Mouse (Mus musculus): Measurements from ENCODE around the gene Znhit2. TPM values are rescaled to one million over a fixed set of nuclear protein-coding genes. Genes with fewer than 3 reads are reported as not detected.

Znhit2 gene
- total RNA-seq (2023) = 10 to 100 TPM; 11.5 to 17.8 TPM

DNA sequence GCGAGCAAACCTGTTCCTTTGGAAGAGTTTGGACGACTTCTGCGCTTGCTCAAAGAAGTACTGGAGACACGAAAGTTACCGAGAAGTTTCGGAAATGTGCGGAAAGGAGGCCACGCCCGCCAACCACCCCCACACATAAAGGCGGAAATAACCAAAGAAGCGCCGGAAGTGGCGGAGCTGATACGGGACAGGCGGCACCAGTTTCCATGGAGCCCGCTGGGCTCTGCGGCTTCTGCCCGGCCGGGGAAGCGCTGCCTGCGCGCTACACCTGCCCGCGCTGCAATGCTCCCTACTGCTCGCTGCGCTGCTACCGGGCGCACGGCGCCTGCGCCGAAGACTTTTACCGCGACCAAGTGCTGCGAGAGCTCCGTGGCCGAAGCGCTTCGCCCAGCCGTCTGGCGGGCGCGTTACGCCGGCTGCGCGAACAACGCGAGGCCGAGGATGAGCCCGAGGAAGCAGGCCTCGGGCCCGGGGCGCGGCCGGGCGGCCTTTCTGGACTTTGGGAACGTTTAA, at the start of gene Znhit2:
Gene Znhit2 (plus strand): TSS at position 172 of the 513 bp plus-strand sequence.

DNA sequence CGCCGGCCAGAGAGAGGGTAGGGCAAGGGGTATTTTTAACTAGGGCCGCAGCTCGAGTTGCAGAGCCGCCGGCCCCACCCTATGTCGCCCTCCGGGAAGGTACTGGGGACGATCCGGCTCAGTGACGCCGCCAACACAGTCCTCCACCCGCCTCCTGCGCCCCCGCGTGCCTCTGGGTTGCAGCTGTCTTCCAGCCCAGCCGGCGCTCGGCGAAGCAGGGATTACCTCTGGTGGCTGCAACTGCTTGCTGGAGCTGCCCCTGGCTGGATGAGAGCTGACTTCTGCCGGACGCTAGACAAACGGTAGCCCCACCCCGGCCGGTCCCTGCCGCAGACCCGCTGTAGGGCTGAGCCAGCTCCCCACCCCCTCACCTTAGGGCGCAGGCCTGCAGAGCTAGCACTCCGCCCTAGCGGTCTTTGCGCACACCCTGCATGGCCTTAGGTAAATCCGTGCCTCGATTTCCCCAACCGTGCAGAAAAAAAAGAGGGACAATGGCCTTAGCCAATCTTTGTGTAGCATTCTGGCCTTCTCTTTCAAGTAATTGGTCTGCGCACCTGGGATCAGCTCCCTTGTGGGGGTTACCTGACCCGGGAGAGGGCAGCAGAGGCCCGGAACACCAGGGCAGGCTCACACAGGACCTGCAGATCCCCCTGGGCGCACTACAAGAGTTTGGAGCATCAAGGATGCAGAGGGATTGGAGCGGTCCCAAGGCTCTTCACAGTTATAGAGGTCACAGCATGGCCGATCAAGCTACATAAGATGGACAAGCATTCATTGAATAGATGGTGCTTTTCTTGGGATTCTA, 45.3 kb upstream of the Znhit2 start, which contains the start of gene Capn1:
Gene Capn1 (minus strand): TSS at position 387 of the 805 bp plus-strand sequence.

DNA sequence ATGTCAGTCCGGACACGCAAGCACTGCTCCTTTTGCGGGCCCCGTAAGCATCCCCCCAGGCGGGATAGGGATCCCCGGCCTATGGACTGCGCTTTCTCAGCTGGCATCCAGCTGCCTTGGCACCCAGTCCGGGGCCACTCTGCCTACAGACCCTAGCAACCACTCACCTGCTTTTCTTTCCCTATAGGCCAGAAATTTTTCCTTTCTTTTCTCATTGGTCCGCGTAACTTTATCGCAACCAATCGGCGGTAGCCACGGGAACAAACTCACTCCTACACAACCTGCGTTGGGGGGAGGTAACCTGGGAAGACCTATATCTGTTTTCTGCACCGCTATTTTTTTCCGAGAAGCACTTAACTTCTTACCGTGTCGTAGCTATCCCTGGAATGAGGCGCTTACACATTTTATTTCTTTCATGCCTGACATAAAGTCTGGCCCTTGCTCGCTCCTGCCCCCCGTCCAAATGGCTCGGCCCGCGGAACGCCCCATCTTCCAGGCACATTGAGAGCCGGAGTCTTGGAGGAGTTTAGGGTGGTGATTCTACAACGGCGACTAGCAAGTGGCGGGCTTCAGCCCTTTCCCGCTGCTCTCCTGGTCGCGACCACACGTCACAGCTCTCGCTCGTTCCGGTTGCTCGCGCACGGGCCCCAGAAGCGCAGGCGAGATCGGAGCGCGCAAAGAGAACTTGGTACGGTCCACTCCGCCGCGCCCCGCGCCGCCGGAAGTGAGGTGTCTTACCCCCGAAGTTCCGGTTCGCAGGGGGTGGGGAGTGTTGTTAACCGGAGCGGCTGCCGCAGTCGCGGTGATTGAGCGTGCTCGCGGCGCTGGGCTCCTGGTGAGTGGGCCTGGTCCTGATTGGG, 14.5 kb upstream of the Znhit2 start, which contains the start of gene Syvn1:
Gene Syvn1 (plus strand): TSS at position 283 of the 860 bp plus-strand sequence.

DNA sequence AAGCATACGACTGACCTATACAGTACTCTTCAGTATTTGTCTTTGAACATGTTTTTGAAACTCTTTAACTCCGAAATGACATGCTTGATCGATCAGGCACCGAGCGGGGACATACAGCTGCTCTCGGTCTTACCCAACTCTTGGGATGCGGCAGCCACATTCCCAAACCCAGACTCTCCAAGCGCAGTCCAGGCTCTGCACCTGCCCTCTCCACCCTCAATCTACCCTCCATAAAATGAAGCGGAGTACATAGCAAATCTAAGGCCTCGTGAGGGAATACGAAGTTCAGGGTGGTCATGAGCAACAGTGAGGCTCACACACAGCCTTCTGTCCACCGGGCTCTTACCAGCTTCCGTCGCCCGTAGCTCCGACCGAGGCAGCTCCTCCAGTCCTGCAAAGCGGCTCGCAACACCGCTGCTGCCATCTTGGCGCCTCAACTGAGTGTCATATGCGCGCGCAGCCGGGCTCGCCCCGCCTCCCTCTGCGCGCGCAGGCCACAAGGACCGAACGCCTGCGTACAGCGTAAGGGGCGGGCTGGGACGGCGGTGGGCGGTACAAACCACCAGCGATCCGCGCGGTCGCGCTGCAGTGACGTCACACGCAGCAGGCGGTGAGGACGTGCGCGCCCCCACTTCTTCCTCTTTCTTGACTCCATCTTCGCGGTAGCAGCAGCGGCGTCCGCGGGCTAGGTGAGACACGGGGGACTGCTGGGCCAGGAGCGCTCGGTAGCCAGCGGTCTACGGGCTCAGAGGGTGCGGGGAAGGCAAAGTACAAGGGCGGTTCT, 3.5 kb upstream of the Znhit2 start, which contains the start of the genes Mrpl49 and Fau:
Gene Mrpl49 (minus strand): TSS at position 473 of the 784 bp plus-strand sequence.
Gene Fau (plus strand): TSS at position 532 of the 784 bp plus-strand sequence.

DNA sequence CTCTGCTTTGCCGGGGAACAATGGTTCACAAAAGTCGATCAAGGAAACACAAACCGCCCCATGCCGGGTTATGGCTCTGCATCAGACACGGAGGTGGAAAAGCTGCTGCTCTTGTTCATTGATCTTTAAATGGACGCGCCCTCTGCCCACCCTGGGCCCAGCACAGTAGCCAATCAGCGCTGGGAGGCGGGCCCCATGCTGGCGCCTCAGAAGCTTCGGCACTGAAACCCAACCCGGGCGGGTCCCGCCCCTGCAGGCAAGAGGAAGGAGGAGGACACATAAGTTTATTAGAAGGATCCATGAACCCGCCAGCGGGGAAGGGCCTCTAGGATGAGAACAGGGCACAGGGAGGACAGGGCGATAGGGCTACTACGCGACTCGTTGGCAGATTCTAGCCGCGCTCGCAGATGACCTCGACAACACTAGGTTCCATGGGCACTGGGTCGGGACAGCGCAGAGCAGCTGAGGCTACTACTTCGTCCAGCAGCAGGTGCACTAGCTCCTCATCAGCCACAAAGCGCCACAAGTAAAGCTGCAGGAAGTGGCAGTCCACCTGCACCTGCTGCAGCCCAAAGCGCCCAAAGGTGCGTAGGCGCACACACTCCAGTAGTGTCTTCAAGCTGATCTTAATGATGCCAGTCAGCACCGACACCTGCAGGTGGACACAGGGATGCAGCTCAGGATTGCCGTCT, 6.9 kb downstream of the Znhit2 start, which contains the start of gene Tm7sf2:
Gene Tm7sf2 (minus strand): TSS at position 650 of the 692 bp plus-strand sequence.

DNA sequence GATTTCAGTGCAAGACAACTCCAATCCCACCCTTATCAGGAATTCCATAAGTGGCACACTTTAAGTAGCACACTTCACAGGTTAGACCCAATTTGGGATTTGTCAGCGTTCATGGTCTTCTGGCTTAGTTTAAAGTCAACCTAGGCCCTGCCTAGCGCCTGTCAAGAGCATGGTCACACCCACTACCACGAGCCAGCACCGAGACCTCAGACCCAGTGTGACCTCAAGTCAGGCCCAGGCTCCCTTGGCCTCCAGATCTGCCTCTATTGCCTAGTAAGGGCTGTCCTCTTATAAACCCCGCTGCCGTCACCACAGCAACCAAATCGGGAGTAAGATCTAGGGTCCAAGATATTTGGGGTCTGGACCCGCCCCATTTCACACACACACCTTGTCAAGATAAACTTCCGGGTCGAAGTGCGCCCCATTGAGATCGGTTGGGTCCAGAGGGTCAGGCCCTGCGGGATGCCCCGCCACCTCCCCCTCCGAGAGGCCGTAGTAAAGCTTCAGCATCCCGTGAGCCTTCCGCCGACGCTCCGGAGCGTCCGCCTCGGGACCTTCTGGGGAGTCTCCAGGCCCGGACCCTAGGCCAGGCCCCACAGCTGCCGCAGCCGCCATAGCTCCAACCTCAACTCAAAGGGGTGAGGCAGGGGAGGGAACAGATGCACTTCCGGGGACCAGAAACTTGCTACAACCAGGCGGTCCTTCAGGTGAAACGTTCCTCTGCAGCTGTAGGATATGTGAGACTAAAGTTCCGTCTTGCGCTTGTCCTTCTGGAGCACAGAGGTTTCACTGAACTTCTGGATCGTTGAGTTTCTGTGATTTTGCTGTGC, 15.8 kb downstream of the Znhit2 start, which contains the start of gene Vps51:
Gene Vps51 (minus strand): TSS at position 668 of the 830 bp plus-strand sequence.

DNA sequence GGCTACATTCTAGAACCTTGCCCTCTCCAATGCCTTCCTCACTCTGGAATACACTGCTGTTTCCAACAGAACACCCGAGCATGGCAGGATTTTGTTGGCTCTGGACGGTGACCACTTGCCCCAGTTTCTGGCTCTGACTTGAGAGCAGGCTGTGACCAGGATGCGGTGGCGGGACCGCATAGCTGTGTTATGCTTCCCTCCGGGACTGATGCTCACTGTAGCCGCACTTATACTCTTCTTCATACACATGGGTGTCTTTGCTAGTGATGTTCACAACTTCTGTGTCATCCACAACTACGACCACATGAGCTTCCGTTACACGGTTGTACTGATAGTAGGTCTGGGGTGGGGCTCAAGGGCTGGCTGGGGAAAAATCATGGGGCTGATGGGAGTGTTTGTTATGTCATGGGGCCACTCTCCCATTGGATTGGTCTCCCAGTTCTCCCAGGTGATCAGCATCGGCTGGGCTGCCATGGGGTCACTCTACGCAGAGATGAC, 19.0 kb downstream of the Znhit2 start, which contains the start of gene Tmem262:
Gene Tmem262 (plus strand): TSS at position 51 of the 498 bp plus-strand sequence.

DNA sequence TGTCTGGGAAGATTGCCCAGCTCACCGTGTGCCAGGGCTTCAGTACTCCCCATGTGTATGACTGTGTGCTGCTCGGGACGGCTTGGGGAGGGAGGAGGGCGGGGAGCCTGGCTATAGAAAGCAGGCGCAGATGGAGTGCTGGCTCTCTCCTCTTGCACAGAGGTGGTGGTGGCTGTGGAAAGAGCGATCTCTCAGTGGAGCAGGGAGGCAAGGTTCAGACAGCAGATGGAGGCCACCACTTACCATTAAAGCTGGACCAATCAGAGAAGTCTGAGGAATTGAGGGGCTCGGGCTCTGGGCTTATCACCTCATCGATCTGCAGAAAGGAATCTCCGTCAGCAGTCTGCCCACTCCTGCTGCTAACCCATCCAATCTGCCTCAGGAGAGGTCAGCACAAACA, 21.2 kb downstream of the Znhit2 start, which contains the start of gene Gm28374:
Gene Gm28374 (minus strand): TSS at position 101 of the 400 bp plus-strand sequence.

DNA sequence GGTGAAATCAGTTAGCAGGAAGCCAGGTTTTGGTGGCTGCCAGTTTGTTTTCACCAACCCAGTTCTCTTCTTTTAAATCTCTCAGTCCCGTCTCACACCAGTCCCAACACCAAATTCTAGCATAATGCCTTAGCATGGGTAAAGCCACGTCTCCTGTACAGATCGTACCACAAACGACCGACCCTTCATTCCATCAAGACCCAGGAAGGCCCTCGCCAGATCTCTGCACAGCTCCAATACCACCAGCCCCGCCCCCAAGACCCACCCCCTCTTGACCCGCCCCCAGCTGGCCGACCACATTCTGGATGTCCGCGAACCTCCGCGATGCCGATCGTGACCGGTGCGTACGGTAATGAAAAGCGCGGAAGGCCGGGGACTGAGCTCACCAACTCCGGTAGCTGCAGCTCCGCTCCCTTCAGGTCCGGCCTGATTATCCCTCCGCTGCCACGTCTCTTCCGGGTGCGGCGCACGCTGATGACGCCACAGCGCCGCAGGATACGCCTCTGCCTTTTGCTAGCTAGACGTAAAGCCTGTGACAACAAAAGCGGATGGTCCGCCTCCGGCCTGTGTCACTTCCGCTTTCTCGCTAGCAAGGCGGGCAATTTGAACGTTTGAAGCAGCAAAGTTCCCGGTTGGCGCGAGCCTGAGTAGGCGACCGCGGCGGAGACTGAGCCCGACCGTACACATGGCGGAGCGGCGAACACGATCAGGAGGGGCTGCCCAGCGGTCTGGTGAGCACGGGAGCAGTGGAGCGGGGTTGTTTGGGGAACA, 23.7 kb downstream of the Znhit2 start, which contains the start of the genes Zfpl1 and Cdca5:
Gene Zfpl1 (minus strand): TSS at position 479 of the 771 bp plus-strand sequence.
Gene Cdca5 (plus strand): TSS at position 506 of the 771 bp plus-strand sequence.

DNA sequence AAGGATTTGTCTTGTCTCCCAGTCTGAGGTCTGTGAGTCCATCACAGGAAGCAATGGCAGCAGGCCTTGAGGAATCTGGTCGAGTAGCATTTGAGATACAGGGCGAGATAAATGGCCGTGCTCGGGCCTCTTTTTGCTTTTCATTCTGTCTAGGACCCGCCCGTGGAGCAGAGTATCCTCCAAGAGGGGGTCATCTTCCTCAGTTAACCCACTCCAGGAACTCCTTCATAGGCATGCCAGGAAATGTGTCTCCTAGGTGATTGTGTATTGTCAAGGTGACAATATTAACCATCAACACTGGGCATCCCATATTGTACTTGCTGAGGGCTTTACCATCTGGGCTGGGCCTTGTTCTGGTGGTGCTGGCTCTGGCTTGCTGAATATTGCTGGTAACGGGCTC, 33.1 kb downstream of the Znhit2 start, which contains the start of gene AC131692.1:
Gene AC131692.1 (plus strand): TSS at position 301 of the 400 bp plus-strand sequence.

DNA sequence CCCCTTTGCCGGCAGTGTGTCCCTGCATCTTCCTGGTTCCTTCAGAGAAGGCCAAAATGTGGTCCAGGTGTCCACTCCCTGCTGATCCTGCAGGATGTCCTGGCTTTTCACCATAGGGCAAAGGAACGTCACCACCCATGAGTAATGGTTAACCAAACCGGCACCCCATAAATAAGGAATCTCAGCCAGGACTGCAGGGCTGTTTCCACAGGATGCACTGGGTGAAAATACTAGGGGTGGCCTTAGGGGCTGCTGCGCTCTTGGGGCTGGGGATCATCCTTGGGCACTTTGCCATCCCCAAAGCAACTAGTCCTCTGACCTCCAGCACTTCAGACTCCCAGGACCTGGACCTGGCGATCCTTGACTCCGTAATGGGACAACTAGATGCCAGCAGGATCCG, 44.6 kb downstream of the Znhit2 start, which contains the start of gene Naaladl1:
Gene Naaladl1 (plus strand): TSS at position 197 of the 400 bp plus-strand sequence.

Other genes with a start within 250 kb of the Znhit2 start
- gene Frmd8, start 185.9 kb upstream of the Znhit2 start, total RNA-seq (2023) = 10 to 100 TPM; 39.6 to 41.7 TPM
- gene Slc25a45, start 183.4 kb upstream of the Znhit2 start, total RNA-seq (2023) = 10 to 100 TPM; 21.2 to 26.6 TPM
- gene Tigd3, start 167.0 kb upstream of the Znhit2 start, total RNA-seq (2023) = 1 to 10 TPM; 3.4 to 4.2 TPM
- 100 to 1,000 TPM; 171 to 191 TPM for gene Dpf2, start 148.2 kb upstream of the Znhit2 start, total RNA-seq (2023)
- not detected for gene Cdc42ep2, start 136.4 kb upstream of the Znhit2 start, total RNA-seq (2023)
- 10 to 100 TPM; 77.0 to 78.2 TPM for gene Pola2, start 97.0 kb upstream of the Znhit2 start, total RNA-seq (2023)
- not detected for gene Slc22a20, start 75.0 kb upstream of the Znhit2 start, total RNA-seq (2023)
- gene Capn1, start 45.3 kb upstream of the Znhit2 start, total RNA-seq (2023) = 100 to 1,000 TPM in 1 of 2 experiments, 10 to 100 TPM in 1; 97.9 to 103 TPM
- 100 to 1,000 TPM; 205 to 221 TPM for gene Syvn1, start 14.6 kb upstream of the Znhit2 start, total RNA-seq (2023)
- gene Mrpl49, start 3.4 kb upstream of the Znhit2 start, total RNA-seq (2023) = 10 to 100 TPM; 24.4 to 30.4 TPM
- gene Fau, start 3.3 kb upstream of the Znhit2 start, total RNA-seq (2023) = 1,000 to 10,000 TPM; 3,281 to 3,326 TPM
- 10 to 100 TPM; 11.2 to 16.4 TPM for gene Tm7sf2, start 7.2 kb downstream of the Znhit2 start, total RNA-seq (2023)
- 100 to 1,000 TPM in 1 of 2 experiments, 10 to 100 TPM in 1; 83.4 to 105 TPM for gene Vps51, start 16.0 kb downstream of the Znhit2 start, total RNA-seq (2023)
- gene Tmem262, start 18.8 kb downstream of the Znhit2 start, total RNA-seq (2023) = not detected
- not detected for gene Gm28374, start 21.1 kb downstream of the Znhit2 start, total RNA-seq (2023)
- 10 to 100 TPM; 51.4 to 65.8 TPM for gene Zfpl1, start 23.8 kb downstream of the Znhit2 start, total RNA-seq (2023)
- 1 to 10 TPM; 1.6 TPM for gene Cdca5, start 23.8 kb downstream of the Znhit2 start, total RNA-seq (2023)
- not detected for gene AC131692.1, start 33.2 kb downstream of the Znhit2 start, total RNA-seq (2023)
- gene Naaladl1, start 44.6 kb downstream of the Znhit2 start, total RNA-seq (2023) = not detected
- 1 to 10 TPM; 8.8 to 10.0 TPM for gene Sac3d1, start 57.5 kb downstream of the Znhit2 start, total RNA-seq (2023)
- 10 to 100 TPM; 41.1 to 46.7 TPM for gene Snx15, start 67.1 kb downstream of the Znhit2 start, total RNA-seq (2023)
- not detected for gene Batf2, start 79.8 kb downstream of the Znhit2 start, total RNA-seq (2023)
- gene Arl2, start 80.4 kb downstream of the Znhit2 start, total RNA-seq (2023) = 10 to 100 TPM; 31.4 to 32.2 TPM
- not detected for gene Majin, start 123.2 kb downstream of the Znhit2 start, total RNA-seq (2023)
- gene Gpha2, start 165.2 kb downstream of the Znhit2 start, total RNA-seq (2023) = not detected
- 10 to 100 TPM; 25.7 to 33.0 TPM for gene Ppp2r5b, start 174.7 kb downstream of the Znhit2 start, total RNA-seq (2023)
- 100 to 1,000 TPM; 105 to 123 TPM for gene Atg2a, start 180.5 kb downstream of the Znhit2 start, total RNA-seq (2023)
- 100 to 1,000 TPM; 212 to 217 TPM for gene Ehd1, start 215.5 kb downstream of the Znhit2 start, total RNA-seq (2023)
- gene Cdc42bpg, start 245.3 kb downstream of the Znhit2 start, total RNA-seq (2023) = 1 to 10 TPM; 8.0 to 9.0 TPM

All from B cell, adult 67 days (primary cell).